Mouse (Mus musculus) lung, postnatal 10 days (tissue): ENCODE measurements around the gene Cspg5.

Source experiments
- DNase-seq: peaks from one replicate; pipeline ENCODE4 v3.0.0; 2021

Gene Cspg5

DNA sequence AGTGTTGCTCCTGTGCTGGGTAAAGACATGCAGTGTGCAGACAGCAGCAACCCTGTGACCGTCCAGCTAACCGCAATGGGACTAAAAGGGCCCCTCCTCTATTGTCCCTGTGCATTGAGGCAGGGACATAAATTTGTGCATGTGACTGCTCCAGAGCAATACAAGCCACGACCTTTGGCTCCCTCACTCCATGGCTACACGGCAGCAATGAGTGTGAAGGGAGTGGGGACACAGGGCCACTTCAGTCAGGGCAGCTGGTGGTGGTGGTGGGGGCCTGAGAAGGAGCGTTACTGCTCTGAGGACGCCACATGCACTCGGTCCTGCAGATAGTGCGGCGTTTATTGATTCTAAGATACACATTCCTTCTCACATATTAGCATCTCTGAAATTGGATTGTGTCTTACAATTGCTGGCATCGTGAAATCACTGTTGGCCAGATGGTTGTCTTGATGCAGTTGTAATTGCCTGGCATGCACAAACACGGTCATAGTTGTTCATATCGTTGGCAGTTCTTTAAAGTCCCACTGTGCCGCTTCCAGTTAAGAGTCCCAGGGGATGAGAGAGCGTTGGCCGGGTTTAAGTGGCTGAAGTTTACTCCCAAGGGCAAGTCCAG, 11.9 kb downstream of the Cspg5 start:
- peak; percentile 7 for DNase-seq

- no peak for DNase-seq
Measured at GRCm38 (mm10) chr9:110258646-110259045, 15.1 kb downstream of the Cspg5 start.

DNA sequence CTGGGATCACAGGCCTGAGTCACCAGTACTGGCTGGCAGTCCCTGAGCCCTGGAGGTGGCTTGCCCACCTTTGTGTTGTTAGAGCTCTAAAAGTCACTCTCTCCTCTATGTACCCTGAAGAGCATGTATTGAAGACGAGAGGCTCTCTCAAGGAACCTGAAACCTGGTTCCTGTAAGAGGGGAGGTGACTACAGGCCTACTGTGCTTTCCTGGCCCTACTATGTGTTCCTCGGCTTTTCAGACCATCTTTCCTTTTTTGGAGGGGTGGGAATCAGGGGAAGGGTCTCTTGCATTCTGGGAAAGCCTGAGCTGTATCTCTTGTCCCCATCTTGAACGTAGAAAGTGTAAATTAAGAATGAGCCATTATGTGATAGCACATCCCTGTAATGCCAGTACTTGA, 15.5 kb downstream of the Cspg5 start:
- no peak for DNase-seq

- DNase-seq = no peak
Measured at GRCm38 (mm10) chr9:110263181-110263580, 19.6 kb downstream of the Cspg5 start.

DNA sequence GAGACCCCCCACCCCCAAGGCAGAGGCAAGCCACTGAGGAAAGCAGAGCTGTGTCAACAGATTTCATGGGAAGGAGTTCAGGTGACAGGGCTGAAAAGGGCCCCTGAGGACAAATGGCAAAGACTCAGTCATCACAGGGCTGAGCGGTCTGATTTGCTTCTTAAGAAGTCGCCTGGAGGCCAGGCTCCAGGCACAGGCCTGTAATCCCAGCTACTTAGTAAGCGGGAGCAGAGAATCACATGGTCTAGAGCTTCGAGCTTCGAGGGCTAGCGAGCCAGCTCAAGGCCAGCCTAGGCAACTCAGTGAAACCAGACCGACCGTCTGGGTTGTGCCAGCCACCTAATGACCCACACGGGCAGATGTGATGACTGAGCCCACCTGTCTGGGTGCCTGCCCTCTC, 21.4 kb downstream of the Cspg5 start:
- no peak for DNase-seq

DNA sequence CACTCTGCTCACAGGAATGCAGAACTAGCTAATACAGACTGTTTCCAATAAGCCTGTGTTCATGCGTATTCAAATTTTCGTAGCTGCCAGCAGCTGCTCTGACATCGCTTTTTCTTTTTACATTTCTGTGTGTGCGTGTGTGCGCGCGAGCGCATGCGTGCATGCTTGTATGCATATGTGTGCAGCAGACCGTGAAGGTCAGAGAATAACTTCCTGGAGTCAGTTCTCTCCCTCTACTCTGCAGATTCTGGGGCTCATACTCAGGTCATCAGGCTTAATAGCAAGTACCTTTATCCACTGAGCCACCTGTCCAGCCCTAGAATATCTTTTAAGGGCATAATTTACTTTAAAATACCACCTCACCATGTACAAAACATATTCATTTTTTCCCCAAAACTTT, 24.8 kb downstream of the Cspg5 start:
- DNase-seq = no peak

- DNase-seq = no peak
Measured at GRCm38 (mm10) chr9:110272330-110272729, 28.7 kb downstream of the Cspg5 start.

- no peak for DNase-seq
Measured at GRCm38 (mm10) chr9:110273507-110273906, 29.9 kb downstream of the Cspg5 start.

- no peak for DNase-seq
Measured at GRCm38 (mm10) chr9:110275882-110276281, 32.3 kb downstream of the Cspg5 start.

DNA sequence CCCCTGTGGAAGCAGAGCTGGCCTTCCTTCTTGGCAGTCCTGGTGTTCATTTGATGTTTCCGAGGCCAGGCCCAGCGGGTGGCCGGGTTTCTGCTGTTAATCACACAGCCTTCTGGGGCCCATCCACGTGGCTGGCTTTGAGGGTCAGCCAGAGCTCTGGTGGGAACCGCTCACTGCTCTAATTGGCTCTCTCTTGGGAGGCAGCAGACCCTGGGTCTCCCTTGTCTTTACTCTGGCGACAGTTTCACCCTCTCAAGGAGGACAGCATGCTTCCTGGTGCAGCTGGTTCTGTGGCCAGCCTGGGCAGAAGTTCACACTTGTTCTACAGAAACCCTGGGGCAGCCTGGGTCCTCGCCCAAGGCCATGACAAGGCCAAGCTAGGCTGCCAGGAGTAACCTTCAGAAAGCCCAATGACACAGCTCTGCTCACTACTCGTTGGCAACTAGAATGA, 33.9 kb downstream of the Cspg5 start:
- DNase-seq = no peak

DNA sequence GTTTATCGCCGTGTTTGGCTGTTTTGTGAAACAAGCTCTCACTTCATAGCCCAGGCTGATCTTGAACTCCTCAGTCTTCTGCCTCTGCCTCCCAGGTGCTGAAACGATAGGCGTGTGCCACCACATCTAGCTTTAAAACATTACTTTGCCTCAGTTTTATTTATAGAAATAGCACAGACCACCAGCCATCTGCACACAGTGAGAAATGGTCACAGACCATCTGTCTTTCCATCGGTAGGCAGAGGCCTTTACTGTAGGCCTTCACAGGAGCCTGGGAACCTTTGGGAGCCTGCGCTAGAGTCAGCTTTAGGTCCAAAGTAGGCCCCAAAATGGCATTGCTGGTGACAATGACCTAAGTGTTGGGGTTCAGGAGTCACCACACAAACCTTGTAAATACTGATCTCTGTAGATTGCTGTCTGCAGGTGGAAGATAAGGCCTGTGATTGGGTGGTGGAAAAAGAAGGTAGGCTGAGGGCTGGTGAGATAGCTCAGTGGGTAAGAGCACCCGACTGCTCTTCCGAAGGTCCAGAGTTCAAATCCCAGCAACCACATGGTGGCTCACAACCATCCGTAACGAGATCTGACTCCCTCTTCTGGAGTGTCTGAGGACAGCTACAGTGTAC, 40.6 kb downstream of the Cspg5 start:
- DNase-seq = no peak

- no peak for DNase-seq
Measured at GRCm38 (mm10) chr9:110287321-110287924, 43.8 kb downstream of the Cspg5 start.

DNA sequence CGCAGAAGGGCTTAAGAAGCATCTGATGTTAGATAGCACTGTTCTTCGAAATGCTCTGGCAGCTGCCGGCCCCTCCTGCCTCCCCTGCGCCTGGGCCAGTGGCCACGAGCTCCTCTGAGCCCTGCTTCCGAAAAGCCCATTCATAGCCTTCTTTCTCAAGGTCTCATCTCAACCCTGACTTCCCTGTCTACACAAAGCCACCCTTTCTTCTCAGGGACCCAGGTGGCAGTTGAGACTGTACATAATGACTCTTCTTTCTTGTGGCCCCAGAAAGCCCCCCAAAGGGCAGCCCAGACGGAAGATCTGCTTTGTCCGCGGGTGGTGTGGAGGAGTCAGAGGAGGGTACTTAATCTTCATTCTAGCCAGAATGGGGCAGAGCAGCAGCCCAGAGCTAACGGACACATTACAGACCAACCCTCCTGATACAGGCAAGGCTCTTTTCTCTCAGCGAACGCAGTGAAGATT, 49.7 kb downstream of the Cspg5 start:
- no peak for DNase-seq

- no peak for DNase-seq
Measured at GRCm38 (mm10) chr9:110293873-110294415, 50.4 kb downstream of the Cspg5 start.

- no peak for DNase-seq
Measured at GRCm38 (mm10) chr9:110294786-110295185, 51.2 kb downstream of the Cspg5 start.

DNA sequence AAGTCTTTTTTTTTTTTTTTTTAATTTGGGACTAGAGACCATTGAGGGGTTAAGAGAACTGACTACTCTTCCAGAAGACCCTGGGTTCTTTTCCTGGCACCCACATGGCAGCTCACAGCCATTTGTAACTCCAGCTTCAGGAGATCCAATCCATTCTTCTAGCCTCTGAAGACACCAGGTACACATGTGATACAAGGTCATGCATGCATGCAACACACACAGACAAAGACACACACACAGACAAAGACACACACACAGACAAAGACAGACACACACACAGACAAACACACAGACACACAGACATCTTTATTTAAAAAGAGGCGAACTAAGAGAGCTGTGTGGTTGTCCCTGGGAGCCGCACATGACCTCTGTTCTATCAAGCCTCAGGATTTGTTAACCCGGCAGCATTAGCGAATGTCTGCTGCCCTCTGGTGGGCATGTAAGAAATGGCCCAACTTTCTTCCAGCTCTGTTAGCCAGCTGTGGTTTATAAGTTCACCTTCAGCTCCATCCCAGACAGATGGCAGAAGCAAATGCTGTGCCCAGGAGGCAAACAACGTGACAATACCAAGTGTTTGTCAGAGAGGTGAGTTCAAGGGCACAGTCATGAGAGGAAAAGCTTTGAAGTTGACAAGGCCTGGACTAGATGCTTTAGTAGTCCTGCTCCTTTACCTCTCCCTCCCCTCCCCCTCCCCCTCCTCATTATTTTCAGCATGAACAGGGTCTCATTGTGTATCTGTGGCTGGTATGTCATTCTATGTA, 53.5 kb downstream of the Cspg5 start:
- DNase-seq = peak; percentile 85

DNA sequence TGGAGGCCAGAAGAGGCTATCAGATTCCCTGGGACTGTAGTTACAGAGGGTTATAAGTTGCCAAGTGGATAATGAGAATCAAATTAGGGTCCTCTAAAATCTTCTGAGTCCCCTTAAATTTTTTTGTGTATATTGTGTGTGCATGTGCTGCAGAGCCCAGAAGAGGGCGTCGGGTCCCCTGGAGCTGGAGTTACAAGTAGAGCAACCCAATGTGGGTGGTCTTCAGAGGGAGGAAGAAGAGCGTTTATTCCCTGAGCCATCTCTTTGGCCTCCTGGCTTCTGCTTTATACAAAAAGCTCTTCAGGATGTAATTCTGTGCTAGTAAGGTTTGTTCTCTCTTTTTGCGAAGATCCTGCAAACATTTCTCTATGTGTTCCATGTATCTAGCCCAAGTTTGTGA, 60.9 kb downstream of the Cspg5 start:
- peak; percentile 37 for DNase-seq

DNA sequence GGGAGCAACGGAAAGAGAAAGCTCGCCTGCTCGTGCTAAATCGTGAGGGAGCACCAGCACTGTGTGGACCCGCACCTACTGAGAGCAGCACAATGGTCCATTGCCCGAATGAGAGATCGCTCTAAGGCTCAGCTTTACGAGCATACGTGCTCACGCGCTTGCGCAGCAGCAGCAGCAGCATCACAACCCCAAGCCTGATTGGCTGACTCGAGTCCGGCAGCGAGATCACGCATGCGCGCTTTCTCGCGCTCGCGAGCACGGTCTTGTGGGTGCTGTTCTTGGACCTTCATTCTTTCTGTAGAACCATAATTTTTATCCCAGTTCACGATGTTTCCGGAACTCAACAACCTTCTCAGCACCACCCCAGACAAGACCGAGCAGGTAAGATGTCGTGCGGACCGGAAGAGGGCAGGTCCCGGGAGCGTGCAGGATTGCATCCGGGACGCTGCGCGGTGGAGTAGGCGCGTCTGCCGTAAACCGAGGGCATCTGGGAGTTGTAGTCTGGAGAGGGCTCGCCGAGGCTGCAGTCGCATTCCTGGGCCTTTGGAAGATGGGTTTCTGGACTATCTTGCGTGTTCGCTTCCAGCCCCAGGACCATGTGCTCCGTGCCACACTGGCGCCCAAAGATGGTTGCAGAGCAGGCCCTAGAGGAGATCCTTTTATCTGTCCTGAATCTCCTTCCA, 61.5 kb downstream of the Cspg5 start, which contains the start of gene Elp6:
Gene Elp6, plus strand, starts transcription at position 205 of the 683 bp plus-strand sequence.
- DNase-seq = peak; percentile 93

- DNase-seq = no peak
Measured at GRCm38 (mm10) chr9:110306371-110306770, 62.8 kb downstream of the Cspg5 start.
